Mouse (Mus musculus) bone marrow macrophage, adult 2 months (primary cell): ENCODE measurements around the gene 1700003F12Rik. TPM values are rescaled to one million over a fixed set of nuclear protein-coding genes. Genes with fewer than 3 reads are reported as not detected.

ENCODE experiments used
- H3K27ac ChIP-seq: 2 replicates; pipeline ENCODE4 v1.5.1; 2012; ENCODE audit warnings: low read depth, low read length; ENCODE audit not compliant: insufficient read depth
- H3K4me1 ChIP-seq: 2 replicates; pipeline ENCODE4 v1.6.1; 2012; ENCODE audit warnings: low read length; ENCODE audit not compliant: control insufficient read depth, insufficient read depth
- H3K4me3 ChIP-seq: 2 replicates; pipeline ENCODE4 v1.5.1; 2012; ENCODE audit warnings: mild to moderate bottlenecking, low read length, moderate library complexity; ENCODE audit not compliant: insufficient read depth
- CTCF ChIP-seq: IDR thresholded peaks from 2 replicates; pipeline ENCODE4 v1.5.1; 2012; ENCODE audit warnings: low read depth, mild to moderate bottlenecking, low read length, moderate library complexity
- POLR2A ChIP-seq: IDR thresholded peaks from 2 replicates; pipeline ENCODE4 v1.6.1; 2012; ENCODE audit warnings: mild to moderate bottlenecking, low read depth, low read length, borderline replicate concordance
- polyA plus RNA-seq: library from polyadenylated mRNA; stranded (reverse); fragments of >200 nt; gene quantifications from 2 replicates; pipeline ENCODE4 v1.2.4, GENCODE M21; 2012; ENCODE audit not compliant: missing spikeins, insufficient read depth, insufficient read length

The 1700003F12Rik gene
- polyA plus RNA-seq, 1 experiment = 1.1 TPM

GRCm38 (mm10) chr2:154563612-154564170 is 16.8 kb downstream of the 1700003F12Rik start:
- TF ChIP-seq CTCF = no peak
- no peak for TF ChIP-seq POLR2A
- Histone ChIP-seq H3K4me1 (peaks cover 9% of the 10 kb centered on the region), H3K27ac (no peak overlapping the region), H3K4me3 (no peak overlapping the region)

DNA sequence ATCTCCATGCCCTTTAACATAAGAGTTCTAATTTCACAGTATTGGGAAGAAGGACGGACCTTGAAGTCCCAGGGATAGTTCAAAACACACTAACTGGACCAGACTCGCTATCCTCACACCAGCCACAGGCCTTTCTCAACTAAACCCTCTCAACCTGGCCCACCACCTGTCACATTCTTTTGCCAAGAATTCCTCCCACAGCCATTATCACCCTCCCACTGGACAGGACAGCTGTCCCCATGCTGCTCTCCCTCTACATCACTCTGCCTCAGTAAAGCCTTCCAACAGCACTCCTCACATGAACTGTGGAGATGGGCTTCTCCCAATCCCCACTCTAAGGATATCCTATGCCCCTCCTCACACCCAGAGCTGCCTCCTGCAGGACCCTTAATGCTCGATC is 18.7 kb downstream of the 1700003F12Rik start:
- TF ChIP-seq POLR2A (no peak), CTCF (no peak)
- Histone ChIP-seq H3K4me3 (no peak overlapping the region), H3K4me1 (peaks cover 10% of the 10 kb centered on the region), H3K27ac (no peak overlapping the region)

DNA sequence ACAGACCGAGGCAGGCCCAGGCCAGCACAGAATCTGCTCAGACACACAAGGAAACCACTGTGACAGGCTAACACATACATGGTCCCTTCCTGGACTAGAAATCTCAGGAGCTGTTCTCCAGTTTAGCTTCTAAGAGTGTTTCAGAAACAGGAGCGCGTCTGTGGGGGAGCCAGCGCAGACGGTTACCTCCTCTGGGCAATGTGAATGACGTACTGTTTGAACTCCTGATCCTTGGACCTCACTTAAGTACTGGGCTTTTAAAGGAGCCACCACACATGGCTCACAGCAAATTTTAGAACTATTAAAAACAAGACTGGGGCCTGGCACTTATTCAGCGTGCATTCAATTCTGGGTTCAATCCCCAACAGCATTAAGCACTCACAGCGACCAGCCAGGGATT is 19.8 kb downstream of the 1700003F12Rik start:
- no peak for TF ChIP-seq CTCF
- peaks cover 19% of the 10 kb centered on the region for H3K4me1 ChIP-seq
- H3K27ac ChIP-seq = no peak overlapping the region
- no peak overlapping the region for H3K4me3 ChIP-seq

GRCm38 (mm10) chr2:154567766-154568165 is 20.9 kb downstream of the 1700003F12Rik start:
- H3K4me3 ChIP-seq = peak overlapping the region; percentile 74
- H3K4me1 ChIP-seq = peaks cover 24% of the 10 kb centered on the region
- peak overlapping the region; percentile 86 for H3K27ac ChIP-seq
- TF ChIP-seq POLR2A = no peak
- TF ChIP-seq CTCF = no peak

- peaks cover 24% of the 10 kb centered on the region for H3K4me1 ChIP-seq
- TF ChIP-seq POLR2A = no peak
- TF ChIP-seq CTCF = no peak
- H3K27ac ChIP-seq = peak overlapping the region; percentile 86
- peak overlapping the region; percentile 74 for H3K4me3 ChIP-seq
Observed at GRCm38 (mm10) chr2:154568329-154569070, 21.6 kb downstream of the 1700003F12Rik start.

GRCm38 (mm10) chr2:154569071-154569748 is 22.3 kb downstream of the 1700003F12Rik start:
- peak overlapping the region; percentile 86 for H3K27ac ChIP-seq
- H3K4me3 ChIP-seq = peak overlapping the region; percentile 74
- TF ChIP-seq CTCF = no peak
- TF ChIP-seq POLR2A = no peak
- H3K4me1 ChIP-seq = peaks cover 27% of the 10 kb centered on the region

DNA sequence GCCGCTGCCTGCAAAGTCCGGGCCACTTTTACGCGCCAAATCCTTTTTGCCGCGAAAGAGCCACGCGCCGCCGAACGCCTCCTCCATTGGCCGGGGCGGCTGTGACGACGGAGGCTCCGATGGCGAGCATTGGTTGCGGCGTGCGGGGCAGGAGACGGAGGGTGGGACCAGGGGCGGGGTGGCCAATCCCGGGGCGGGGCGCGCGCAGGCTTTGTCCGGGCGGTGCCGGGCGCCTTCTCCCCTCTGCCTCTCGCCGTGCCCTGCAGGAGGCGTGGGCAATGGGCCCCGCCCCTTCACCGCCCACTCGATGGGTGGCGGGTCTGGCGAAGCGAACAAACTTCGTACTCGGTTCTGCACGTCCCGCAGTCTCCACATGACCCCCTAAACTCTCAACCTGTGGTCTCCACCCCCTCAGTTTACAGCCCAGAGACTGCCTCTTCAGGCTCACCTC is 23.0 kb downstream of the 1700003F12Rik start, which contains the start of gene E2f1:
E2f1 (minus strand) TSS at position 57 of the 451 bp plus-strand sequence.
- H3K27ac ChIP-seq = peak within 1 kb of the TSS; percentile 86
- peaks cover 32% of the 10 kb centered on the region for H3K4me1 ChIP-seq
- peak within 1 kb of the TSS; percentile 74 for H3K4me3 ChIP-seq
- no peak for TF ChIP-seq POLR2A
- TF ChIP-seq CTCF = no peak

DNA sequence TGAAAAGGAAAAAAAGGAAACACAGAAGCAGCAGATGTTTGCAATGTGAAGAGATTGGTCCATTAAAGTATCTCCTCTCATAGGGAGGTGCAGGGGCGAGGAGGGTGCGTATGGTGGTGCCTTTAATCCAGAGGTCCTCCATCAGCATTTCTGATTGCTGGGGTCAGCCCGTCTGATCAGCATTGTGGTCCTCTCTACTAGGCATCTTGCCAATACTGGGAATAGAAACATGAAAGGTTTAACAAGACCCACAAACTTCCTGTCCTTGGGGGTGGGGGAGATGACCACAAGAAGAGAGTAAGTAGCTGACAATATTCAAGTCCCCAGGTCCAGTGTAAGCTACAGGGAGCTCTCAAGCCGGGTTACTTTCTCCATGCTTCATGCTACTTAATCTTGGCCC is 23.8 kb downstream of the 1700003F12Rik start:
- peak overlapping the region; percentile 75 for H3K27ac ChIP-seq
- TF ChIP-seq POLR2A = no peak
- no peak for TF ChIP-seq CTCF
- peaks cover 32% of the 10 kb centered on the region for H3K4me1 ChIP-seq
- H3K4me3 ChIP-seq = peak overlapping the region; percentile 66

- TF ChIP-seq CTCF (no peak), POLR2A (no peak)
- Histone ChIP-seq H3K4me3 (0 out of 2 replicates have a peak overlapping the region, but pooled peaks have one; percentile 7), H3K4me1 (peaks cover 29% of the 10 kb centered on the region), H3K27ac (peak overlapping the region; percentile 75)
Observed at GRCm38 (mm10) chr2:154571266-154571665, 24.4 kb downstream of the 1700003F12Rik start.

GRCm38 (mm10) chr2:154571976-154572375 is 25.1 kb downstream of the 1700003F12Rik start:
- H3K27ac ChIP-seq = no peak overlapping the region
- TF ChIP-seq CTCF (no peak), POLR2A (no peak)
- H3K4me1 ChIP-seq = peaks cover 29% of the 10 kb centered on the region
- H3K4me3 ChIP-seq = no peak overlapping the region
